Mouse (Mus musculus) heart, embryonic 14.5 days (tissue): Measurements from ENCODE around the gene Eif2s2. TPM values are rescaled to one million over a fixed set of nuclear protein-coding genes. Genes with fewer than 3 reads are reported as not detected.
A peak's percentile ranks its signal among the peaks of the same experiment; 100 is the strongest.

Experiments
- ATAC-seq: fragments of 200-750 bp; cut with Nextera tagmentation; 2 replicates; pipeline ENCODE4 v1.8.0; 2017; ENCODE audit warnings: low read depth, moderate TSS enrichment; ENCODE audit not compliant: insufficient number of reproducible peaks, insufficient read depth, low FRiP score
- H3K27ac ChIP-seq, 2 experiments: fragments of 200-500 bp in 1 of 2; fragments of 300-500 bp in 1 of 2; sonication (generic) in 1 of 2; replicated peaks in 1 of 2; 2 replicates each; pipeline ENCODE4 v1.5.1; 2012 to 2014; ENCODE audit warnings: low read depth in 2 of 2, low read length in 2 of 2, control low read depth in 1 of 2, mild to moderate bottlenecking in 1 of 2, mixed read lengths in 1 of 2; ENCODE audit not compliant: control insufficient read depth in 1 of 2, insufficient read depth in 1 of 2
- H3K27me3 ChIP-seq: fragments of 300-500 bp; sonication (generic); 2 replicates; pipeline ENCODE4 v1.6.1; 2014; ENCODE audit warnings: mild to moderate bottlenecking, low read length, control low read depth; ENCODE audit not compliant: control insufficient read depth, insufficient read depth
- H3K36me3 ChIP-seq: fragments of 300-500 bp; sonication (generic); 2 replicates; pipeline ENCODE4 v1.6.1; 2014; ENCODE audit warnings: mild to moderate bottlenecking, control low read depth, low read length, mixed read lengths; ENCODE audit not compliant: control insufficient read depth, insufficient read depth
- H3K4me1 ChIP-seq, 2 experiments: fragments of 200-500 bp in 1 of 2; fragments of 300-500 bp in 1 of 2; sonication (generic) in 1 of 2; 2 replicates each; pipeline ENCODE4 v1.6.1; 2012 to 2014; ENCODE audit warnings: low read length in 2 of 2, control low read depth in 1 of 2, mixed read lengths in 1 of 2; ENCODE audit not compliant: control insufficient read depth in 2 of 2, insufficient read depth in 2 of 2
- H3K4me2 ChIP-seq: fragments of 300-500 bp; sonication (generic); 2 replicates; pipeline ENCODE4 v1.6.1; 2014; ENCODE audit warnings: mild to moderate bottlenecking, low read length
- H3K4me3 ChIP-seq, 2 experiments: fragments of 200-500 bp in 1 of 2; fragments of 300-500 bp in 1 of 2; sonication (generic) in 1 of 2; 2 replicates each; pipeline ENCODE4 v1.5.1; 2012 to 2014; ENCODE audit warnings: low read length in 2 of 2, mild to moderate bottlenecking in 2 of 2, control low read depth in 1 of 2, low read depth in 1 of 2, moderate library complexity in 1 of 2; ENCODE audit not compliant: control insufficient read depth in 1 of 2, insufficient read depth in 1 of 2
- H3K9ac ChIP-seq: fragments of 300-500 bp; sonication (generic); 2 replicates; pipeline ENCODE4 v1.6.1; 2014; ENCODE audit warnings: mild to moderate bottlenecking, low read length
- H3K9me3 ChIP-seq: fragments of 300-500 bp; sonication (generic); 2 replicates; pipeline ENCODE4 v1.6.1; 2016; ENCODE audit warnings: low read length, control low read depth; ENCODE audit not compliant: control insufficient read depth
- WGBS: fragments of 180-500 bp; shearing (Covaris S2); extraction: QIAGEN DNeasy Blood & Tissue Kit; methylation state at CpG from one replicate; pipeline ENCODE4 v1.1.7; 2014; 5-methylcytosine and 5-hydroxymethylcytosine counted together
- polyA plus RNA-seq: library from polyadenylated mRNA; unstranded; fragments of >200 nt; fragmentation: Nextera tagmentation; extraction: Ambion mirVana; gene quantifications from 2 replicates; pipeline ENCODE4 v1.2.1, GENCODE M21; 2014

Gene Eif2s2
- 67.3 and 72.8 TPM in 2 replicates for polyA plus RNA-seq

- H3K4me3 ChIP-seq = peak within 1 kb of the TSS; percentile 74 to 75
- no peaks in the 10 kb centered on the region for H3K9me3 ChIP-seq
- H3K27me3 ChIP-seq = no peaks in the 10 kb centered on the region
- ATAC-seq = peak; percentile 97
- peaks cover 0 to 20% of the 10 kb centered on the region in 2 experiments; a peak in 3 of 4 replicates for H3K4me1 ChIP-seq
- WGBS = under 1% methylated on average over 73 of the region's 75 CpGs
- H3K36me3 ChIP-seq = peaks cover 12% of the 10 kb centered on the region
- H3K4me2 ChIP-seq = peak within 1 kb of the TSS; percentile 95
- peak within 1 kb of the TSS; percentile 78 to 87 for H3K27ac ChIP-seq
- H3K9ac ChIP-seq = peak within 1 kb of the TSS; percentile 93
These were observed at the start of gene Eif2s2 for GRCm38 (mm10) chr2:154892201-154893044. Gene Eif2s2 (minus strand): TSS chr2:154892935.

GRCm38 (mm10) chr2:154941952-154942351, 49.2 kb upstream of the Eif2s2 start:
- H3K4me3 ChIP-seq = no peak overlapping the region
- no peaks in the 10 kb centered on the region; a peak in 1 of 4 replicates for H3K4me1 ChIP-seq
- H3K27me3 ChIP-seq = no peaks in the 10 kb centered on the region
- H3K27ac ChIP-seq = no peak overlapping the region
- no peak for ATAC-seq
- no peaks in the 10 kb centered on the region for H3K36me3 ChIP-seq
- H3K4me2 ChIP-seq = no peak overlapping the region
- H3K9me3 ChIP-seq = no peaks in the 10 kb centered on the region
- no peak overlapping the region for H3K9ac ChIP-seq
- WGBS = 66% methylated on average over 10 of the region's 10 CpGs

- Histone ChIP-seq H3K27ac (no peak overlapping the region), H3K36me3 (no peaks in the 10 kb centered on the region), H3K9me3 (no peaks in the 10 kb centered on the region), H3K27me3 (no peaks in the 10 kb centered on the region), H3K4me3 (no peak overlapping the region), H3K4me2 (no peak overlapping the region), H3K4me1 (no peaks in the 10 kb centered on the region; a peak in 1 of 4 replicates), H3K9ac (no peak overlapping the region)
- 80% methylated on average over 8 of the region's 8 CpGs for WGBS
- no peak for ATAC-seq
These were observed 45.0 kb upstream of the Eif2s2 start for GRCm38 (mm10) chr2:154937547-154938390.

GRCm38 (mm10) chr2:154936536-154937155, 43.9 kb upstream of the Eif2s2 start:
- 76% methylated on average over 11 of the region's 11 CpGs for WGBS
- no peak overlapping the region for H3K4me3 ChIP-seq

GRCm38 (mm10) chr2:154936106-154936505, 43.4 kb upstream of the Eif2s2 start:
- no peak for ATAC-seq
- 60% methylated on average over 6 of the region's 6 CpGs for WGBS
- no peaks in the 10 kb centered on the region for H3K4me1 ChIP-seq
- no peak overlapping the region for H3K4me3 ChIP-seq
- H3K36me3 ChIP-seq = no peaks in the 10 kb centered on the region
- H3K27me3 ChIP-seq = no peaks in the 10 kb centered on the region
- no peak overlapping the region for H3K4me2 ChIP-seq
- no peaks in the 10 kb centered on the region for H3K9me3 ChIP-seq
- H3K9ac ChIP-seq = no peak overlapping the region
- H3K27ac ChIP-seq = no peak overlapping the region

More at GRCm38 (mm10) chr2:154936536-154937155, 43.9 kb upstream of the Eif2s2 start:
- Histone ChIP-seq H3K4me2 (no peak overlapping the region), H3K27me3 (no peaks in the 10 kb centered on the region), H3K9ac (no peak overlapping the region), H3K27ac (no peak overlapping the region), H3K36me3 (no peaks in the 10 kb centered on the region), H3K4me1 (no peaks in the 10 kb centered on the region), H3K9me3 (no peaks in the 10 kb centered on the region)
- no peak for ATAC-seq

GRCm38 (mm10) chr2:154933884-154934283, 41.1 kb upstream of the Eif2s2 start:
- ATAC-seq = no peak
- no peak overlapping the region for H3K9ac ChIP-seq
- no peaks in the 10 kb centered on the region for H3K4me1 ChIP-seq
- H3K36me3 ChIP-seq = no peaks in the 10 kb centered on the region
- H3K4me3 ChIP-seq = no peak overlapping the region
- H3K4me2 ChIP-seq = no peak overlapping the region
- no peak overlapping the region for H3K27ac ChIP-seq
- WGBS = 81% methylated on average over 4 of the region's 4 CpGs
- H3K9me3 ChIP-seq = no peaks in the 10 kb centered on the region
- no peaks in the 10 kb centered on the region for H3K27me3 ChIP-seq

- Histone ChIP-seq H3K4me1 (no peaks in the 10 kb centered on the region), H3K9ac (no peak overlapping the region), H3K27me3 (no peaks in the 10 kb centered on the region), H3K9me3 (no peaks in the 10 kb centered on the region), H3K4me2 (no peak overlapping the region), H3K36me3 (no peaks in the 10 kb centered on the region), H3K27ac (no peak overlapping the region), H3K4me3 (no peak overlapping the region)
- ATAC-seq = no peak
- WGBS = 54% methylated on average over 2 of the region's 2 CpGs
These were observed 35.6 kb upstream of the Eif2s2 start for GRCm38 (mm10) chr2:154928298-154928697.
